Mouse (Mus musculus) E14TG2a.4 (cell line): ENCODE measurements around the gene Runx1.

Experiments used
- CTCF ChIP-seq: conservative IDR thresholded peaks from 2 replicates; pipeline ENCODE4 v1.5.1; 2014; ENCODE audit warnings: low read length
- POU5F1 ChIP-seq: IDR thresholded peaks from 2 replicates; pipeline ENCODE4 v1.6.1; 2014; ENCODE audit warnings: low read length, borderline replicate concordance

- TF ChIP-seq POU5F1 (no peak), CTCF (no peak)
Measured at GRCm38 (mm10) chr16:92763666-92764065, 62.3 kb downstream of the Runx1 start.
